Mouse (Mus musculus): ENCODE measurements around the gene Ntn1.

DNA sequence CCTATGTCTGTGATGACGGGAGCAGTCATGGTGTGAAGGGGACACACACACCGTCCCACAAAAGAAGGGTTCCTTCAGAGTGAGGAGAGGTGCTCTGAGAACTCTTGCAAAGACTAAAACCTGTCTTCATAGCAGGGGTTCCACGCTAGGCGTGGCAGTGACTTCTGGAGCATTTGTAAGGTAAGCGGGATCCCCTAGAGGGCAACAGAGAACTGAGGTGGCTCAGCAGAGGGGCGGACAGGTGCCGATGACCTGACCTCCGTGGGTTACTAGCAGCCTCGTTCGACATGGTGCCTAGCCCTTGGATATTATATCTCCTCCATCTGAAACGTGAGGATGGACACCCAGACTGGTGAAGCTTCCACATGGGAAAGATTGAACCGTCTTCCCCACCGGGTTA, 177.5 kb downstream of the Ntn1 start:
- TF ChIP-seq POLR2A (IDR thresholded peaks at IDR 0.05; ENCODE audit: low read depth, low read length) (no peak), CTCF (IDR thresholded peaks at IDR 0.05; ENCODE audit: borderline replicate concordance, insufficient read depth, low read length) (no peak)

All from embryonic fibroblast, embryonic 13.5 days (primary cell).